Mouse (Mus musculus) liver, embryonic 15.5 days (tissue): Measurements from ENCODE around the gene Adora1. TPM values are rescaled to one million over a fixed set of nuclear protein-coding genes. Genes with fewer than 3 reads are reported as not detected.

Experiments
- ATAC-seq: fragments of 200-750 bp; cut with Nextera tagmentation; 2 replicates; pipeline ENCODE4 v1.8.0; 2017; ENCODE audit warnings: moderate number of reproducible peaks, mild to moderate bottlenecking, moderate library complexity; ENCODE audit not compliant: insufficient read depth
- H3K27ac ChIP-seq: fragments of 300-500 bp; sonication (generic); replicated peaks from 2 replicates; pipeline ENCODE4 v1.5.1; 2015; ENCODE audit warnings: mild to moderate bottlenecking, inconsistent platforms
- H3K27me3 ChIP-seq: fragments of 300-500 bp; sonication (generic); 2 replicates; pipeline ENCODE4 v1.6.1; 2015; ENCODE audit warnings: mild to moderate bottlenecking, inconsistent platforms
- H3K36me3 ChIP-seq: fragments of 300-500 bp; sonication (generic); replicated peaks from 2 replicates; pipeline ENCODE4 v1.6.1; 2015; ENCODE audit warnings: moderate library complexity, mild to moderate bottlenecking, inconsistent platforms
- H3K4me1 ChIP-seq: fragments of 300-500 bp; sonication (generic); replicated peaks from 2 replicates; pipeline ENCODE4 v1.6.1; 2015; ENCODE audit warnings: inconsistent platforms
- H3K4me2 ChIP-seq: fragments of 300-500 bp; sonication (generic); 2 replicates; pipeline ENCODE4 v1.6.1; 2015; ENCODE audit warnings: moderate library complexity, mild to moderate bottlenecking, inconsistent platforms
- H3K4me3 ChIP-seq: fragments of 300-500 bp; sonication (generic); replicated peaks from 2 replicates; pipeline ENCODE4 v1.5.1; 2015; ENCODE audit warnings: mild to moderate bottlenecking, inconsistent platforms
- H3K9ac ChIP-seq: fragments of 300-500 bp; sonication (generic); 2 replicates; pipeline ENCODE4 v1.6.1; 2015; ENCODE audit warnings: moderate library complexity, mild to moderate bottlenecking, inconsistent platforms
- H3K9me3 ChIP-seq: fragments of 300-500 bp; sonication (generic); replicated peaks from 2 replicates; pipeline ENCODE4 v1.6.1; 2016; ENCODE audit warnings: inconsistent platforms
- WGBS: fragments of 180-500 bp; shearing (Covaris S2); methylation state at CpG from one replicate; pipeline ENCODE4 v1.1.7; 2015; ENCODE audit warnings: mixed read lengths; ENCODE audit not compliant: insufficient replicate concordance; 5-methylcytosine and 5-hydroxymethylcytosine counted together
- polyA plus RNA-seq: library from polyadenylated mRNA; unstranded; fragments of >200 nt; fragmentation: Nextera tagmentation; extraction: Ambion mirVana; gene quantifications from 2 replicates; pipeline ENCODE4 v1.2.1, GENCODE M21; 2015

The Adora1 gene
- polyA plus RNA-seq, 1 experiment from 2014 or later: 0.91 TPM

- ATAC-seq: no peak
- H3K4me3 ChIP-seq: no peak overlapping the region
- no peak overlapping the region for H3K4me2 ChIP-seq
- 64% methylated on average over 12 of the region's 12 CpGs for WGBS
- H3K36me3 ChIP-seq: no peaks in the 10 kb centered on the region
- H3K27me3 ChIP-seq: no peaks in the 10 kb centered on the region
- H3K9me3 ChIP-seq: no peaks in the 10 kb centered on the region
- peaks cover 4% of the 10 kb centered on the region for H3K4me1 ChIP-seq
- no peak overlapping the region for H3K9ac ChIP-seq
- no peak overlapping the region for H3K27ac ChIP-seq
These were observed 36.8 kb downstream of the Adora1 start for GRCm38 (mm10) chr1:134198197-134198995.

GRCm38 (mm10) chr1:134197325-134197982 is 37.8 kb downstream of the Adora1 start:
- Histone ChIP-seq H3K4me3 (no peak overlapping the region), H3K4me2 (no peak overlapping the region), H3K27me3 (no peaks in the 10 kb centered on the region), H3K36me3 (no peaks in the 10 kb centered on the region), H3K4me1 (peaks cover 4% of the 10 kb centered on the region), H3K9ac (no peak overlapping the region), H3K27ac (no peak overlapping the region), H3K9me3 (no peaks in the 10 kb centered on the region)
- WGBS: 75% methylated on average over 15 of the region's 15 CpGs
- no peak for ATAC-seq

- no peak overlapping the region for H3K4me2 ChIP-seq
- H3K27me3 ChIP-seq: peaks cover 3% of the 10 kb centered on the region; the same call in 1 of the 2 replicates
These were observed 38.8 kb downstream of the Adora1 start for GRCm38 (mm10) chr1:134196386-134196785.

GRCm38 (mm10) chr1:134195979-134196378 is 39.3 kb downstream of the Adora1 start:
- Histone ChIP-seq H3K9ac (no peak overlapping the region), H3K4me3 (no peak overlapping the region), H3K27ac (no peak overlapping the region), H3K36me3 (no peaks in the 10 kb centered on the region), H3K4me2 (no peak overlapping the region), H3K27me3 (peaks cover 6% of the 10 kb centered on the region; the same call in 1 of the 2 replicates), H3K9me3 (no peaks in the 10 kb centered on the region), H3K4me1 (peaks cover 4% of the 10 kb centered on the region)
- ATAC-seq: no peak
- WGBS: 66% methylated on average over 4 of the region's 4 CpGs

More at GRCm38 (mm10) chr1:134196386-134196785, 38.8 kb downstream of the Adora1 start:
- H3K27ac ChIP-seq: no peak overlapping the region
- no peaks in the 10 kb centered on the region for H3K9me3 ChIP-seq
- H3K36me3 ChIP-seq: no peaks in the 10 kb centered on the region
- no peak for ATAC-seq
- no peak overlapping the region for H3K9ac ChIP-seq
- H3K4me3 ChIP-seq: no peak overlapping the region
- H3K4me1 ChIP-seq: peaks cover 4% of the 10 kb centered on the region
- 28% methylated on average over 4 of the region's 4 CpGs for WGBS

- no peak overlapping the region for H3K4me3 ChIP-seq
- no peak overlapping the region for H3K4me2 ChIP-seq
- no peak overlapping the region for H3K27ac ChIP-seq
- 4% methylated on average over 3 of the region's 3 CpGs for WGBS
- ATAC-seq: no peak
- H3K36me3 ChIP-seq: no peaks in the 10 kb centered on the region
- H3K27me3 ChIP-seq: peaks cover 6% of the 10 kb centered on the region; the same call in 1 of the 2 replicates
- H3K4me1 ChIP-seq: peaks cover 4% of the 10 kb centered on the region
- H3K9me3 ChIP-seq: no peaks in the 10 kb centered on the region
- H3K9ac ChIP-seq: no peak overlapping the region
These were observed 39.7 kb downstream of the Adora1 start for GRCm38 (mm10) chr1:134195571-134195970.

GRCm38 (mm10) chr1:134195117-134195516 is 40.1 kb downstream of the Adora1 start:
- ATAC-seq: no peak
- no peak overlapping the region for H3K27ac ChIP-seq
- H3K9me3 ChIP-seq: no peaks in the 10 kb centered on the region
- H3K4me2 ChIP-seq: no peak overlapping the region
- WGBS: 33% methylated on average over 2 of the region's 2 CpGs
- no peak overlapping the region for H3K4me3 ChIP-seq
- H3K4me1 ChIP-seq: peaks cover 4% of the 10 kb centered on the region
- H3K9ac ChIP-seq: no peak overlapping the region
- H3K27me3 ChIP-seq: peaks cover 6% of the 10 kb centered on the region; the same call in 1 of the 2 replicates
- no peaks in the 10 kb centered on the region for H3K36me3 ChIP-seq

GRCm38 (mm10) chr1:134194298-134195022 is 40.8 kb downstream of the Adora1 start:
- Histone ChIP-seq H3K36me3 (no peaks in the 10 kb centered on the region), H3K4me2 (no peak overlapping the region), H3K9me3 (no peaks in the 10 kb centered on the region), H3K4me3 (no peak overlapping the region), H3K27ac (no peak overlapping the region), H3K4me1 (peaks cover 4% of the 10 kb centered on the region), H3K9ac (no peak overlapping the region), H3K27me3 (peaks cover 8% of the 10 kb centered on the region; the same call in 1 of the 2 replicates)
- no peak for ATAC-seq
- WGBS: 68% methylated on average over 16 of the region's 16 CpGs

- Histone ChIP-seq H3K27ac (no peak overlapping the region), H3K4me1 (peaks cover 4% of the 10 kb centered on the region), H3K4me3 (no peak overlapping the region), H3K27me3 (peaks cover 15% of the 10 kb centered on the region; the same call in 1 of the 2 replicates), H3K4me2 (no peak overlapping the region), H3K36me3 (no peaks in the 10 kb centered on the region), H3K9me3 (no peaks in the 10 kb centered on the region), H3K9ac (no peak overlapping the region)
- WGBS: 55% methylated on average over 7 of the region's 7 CpGs
- no peak for ATAC-seq
These were observed 41.5 kb downstream of the Adora1 start for GRCm38 (mm10) chr1:134193674-134194197.

- WGBS: 54% methylated on average over 1 of the region's 1 CpGs
- no peak within 1 kb of the TSS for H3K4me3 ChIP-seq
- peaks cover 4% of the 10 kb centered on the region for H3K4me1 ChIP-seq
- ATAC-seq: no peak
- H3K27me3 ChIP-seq: peaks cover 21% of the 10 kb centered on the region
- no peak within 1 kb of the TSS for H3K4me2 ChIP-seq
- H3K9me3 ChIP-seq: no peaks in the 10 kb centered on the region
- H3K9ac ChIP-seq: no peak within 1 kb of the TSS
- H3K27ac ChIP-seq: no peak within 1 kb of the TSS
- H3K36me3 ChIP-seq: no peaks in the 10 kb centered on the region
These were observed 42.1 kb downstream of the Adora1 start, which contains the start of gene Mybph for GRCm38 (mm10) chr1:134193126-134193525. Gene Mybph (plus strand): TSS chr1:134193448.

- Histone ChIP-seq H3K27ac (no peak overlapping the region), H3K9ac (no peak overlapping the region), H3K4me2 (no peak overlapping the region), H3K27me3 (peaks cover 22% of the 10 kb centered on the region), H3K36me3 (no peaks in the 10 kb centered on the region), H3K4me3 (no peak overlapping the region), H3K9me3 (no peaks in the 10 kb centered on the region), H3K4me1 (peaks cover 4% of the 10 kb centered on the region)
- WGBS: 36% methylated on average over 4 of the region's 4 CpGs
- no peak for ATAC-seq
These were observed 43.2 kb downstream of the Adora1 start for GRCm38 (mm10) chr1:134192024-134192423.

GRCm38 (mm10) chr1:134191192-134191591 is 44.0 kb downstream of the Adora1 start:
- Histone ChIP-seq H3K4me1 (peaks cover 4% of the 10 kb centered on the region), H3K4me3 (no peak overlapping the region), H3K9ac (no peak overlapping the region), H3K9me3 (no peaks in the 10 kb centered on the region), H3K27me3 (peaks cover 22% of the 10 kb centered on the region), H3K4me2 (no peak overlapping the region), H3K27ac (no peak overlapping the region), H3K36me3 (no peaks in the 10 kb centered on the region)
- 75% methylated on average over 5 of the region's 5 CpGs for WGBS
- ATAC-seq: no peak
